Mouse (Mus musculus) thymus, postnatal 14 days (tissue): ENCODE results near the gene Rpp30.

ENCODE experiments used
- DNase-seq: peaks from one replicate; pipeline ENCODE4 v3.0.0; 2021

The Rpp30 gene

DNA sequence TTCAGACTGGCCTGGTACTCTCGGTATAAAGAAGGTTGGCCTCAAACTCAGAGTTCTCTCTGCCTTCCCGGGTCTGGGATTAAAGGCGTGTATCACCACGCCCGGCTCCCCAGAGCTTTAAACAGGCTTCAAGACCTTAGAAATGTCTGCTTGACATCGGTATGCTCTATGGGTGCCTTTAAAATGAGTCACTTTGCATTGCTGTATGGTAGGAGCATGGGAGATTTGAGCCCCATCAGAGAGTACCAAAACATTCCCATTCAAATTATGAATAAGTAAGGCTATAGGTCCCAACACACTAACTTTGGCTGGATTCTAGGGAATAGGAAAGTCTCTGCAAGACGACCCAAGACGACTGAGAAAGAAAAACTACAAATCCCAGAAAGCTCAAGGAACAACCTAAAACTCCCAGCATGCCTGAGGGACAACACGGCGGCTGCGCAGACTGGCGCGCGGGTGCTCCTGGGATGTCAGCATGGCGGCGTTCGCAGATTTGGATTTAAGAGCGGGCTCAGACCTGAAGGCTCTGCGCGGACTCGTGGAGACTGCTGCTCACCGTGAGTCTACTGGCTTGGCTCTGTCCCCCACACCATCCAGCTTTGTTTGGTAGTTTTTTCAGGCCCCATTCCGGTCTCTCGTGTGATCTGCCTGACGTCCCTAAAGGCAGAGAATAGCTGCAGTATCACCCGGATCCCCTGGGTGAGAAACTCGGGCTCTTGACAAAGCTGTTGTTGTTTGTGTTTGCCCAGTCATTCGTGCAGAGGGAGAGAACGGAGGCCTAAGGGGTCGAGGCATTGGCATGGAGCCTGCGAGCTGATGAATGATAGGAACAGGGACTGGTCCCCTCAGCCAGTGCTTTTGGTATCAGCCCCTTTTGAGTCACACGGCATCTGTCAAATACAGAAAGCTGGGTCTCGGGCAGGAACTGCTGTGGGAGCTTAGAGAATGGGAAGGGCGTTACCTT is at the start of gene Rpp30:
Rpp30 (plus strand) TSS at position 455 of the 964 bp plus-strand sequence.
- peak; percentile 87 for DNase-seq

- DNase-seq: no peak
Measured at GRCm38 (mm10) chr19:36046046-36046445, 37.5 kb upstream of the Rpp30 start.

DNA sequence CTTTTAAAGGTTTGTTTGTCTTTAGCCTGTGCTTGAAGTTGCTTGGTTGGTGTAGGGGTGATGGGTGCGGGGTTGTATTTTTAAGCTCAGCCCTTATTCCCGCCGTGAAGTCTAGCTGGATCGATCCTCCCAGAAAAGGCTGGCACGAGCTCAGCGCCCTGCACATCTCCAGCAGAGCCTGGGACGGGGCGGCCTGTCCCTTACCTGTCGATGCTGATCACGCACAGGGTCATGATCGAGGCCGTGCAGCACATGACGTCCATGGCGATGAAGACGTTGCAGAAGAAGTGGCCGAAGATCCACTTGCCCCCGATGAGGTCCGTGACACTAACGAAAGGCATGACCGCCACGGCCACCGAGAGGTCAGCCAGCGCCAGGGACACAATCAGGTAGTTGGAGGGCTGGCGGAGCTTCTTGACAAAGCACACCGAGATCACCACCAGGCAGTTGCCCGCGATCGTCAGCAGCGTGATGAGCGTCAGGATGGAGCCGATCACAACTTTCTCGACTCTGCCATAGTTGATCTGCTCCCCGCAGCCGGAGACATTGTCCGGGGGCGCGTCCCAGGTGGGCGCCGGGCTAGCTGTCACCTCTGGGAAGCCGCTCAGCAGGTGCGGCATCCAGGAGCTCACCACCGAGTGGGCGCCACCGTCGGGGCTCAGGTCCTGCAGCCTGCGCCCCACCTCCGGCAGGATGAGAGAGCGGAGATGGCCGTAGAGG is 26.9 kb upstream of the Rpp30 start:
- no peak for DNase-seq

DNA sequence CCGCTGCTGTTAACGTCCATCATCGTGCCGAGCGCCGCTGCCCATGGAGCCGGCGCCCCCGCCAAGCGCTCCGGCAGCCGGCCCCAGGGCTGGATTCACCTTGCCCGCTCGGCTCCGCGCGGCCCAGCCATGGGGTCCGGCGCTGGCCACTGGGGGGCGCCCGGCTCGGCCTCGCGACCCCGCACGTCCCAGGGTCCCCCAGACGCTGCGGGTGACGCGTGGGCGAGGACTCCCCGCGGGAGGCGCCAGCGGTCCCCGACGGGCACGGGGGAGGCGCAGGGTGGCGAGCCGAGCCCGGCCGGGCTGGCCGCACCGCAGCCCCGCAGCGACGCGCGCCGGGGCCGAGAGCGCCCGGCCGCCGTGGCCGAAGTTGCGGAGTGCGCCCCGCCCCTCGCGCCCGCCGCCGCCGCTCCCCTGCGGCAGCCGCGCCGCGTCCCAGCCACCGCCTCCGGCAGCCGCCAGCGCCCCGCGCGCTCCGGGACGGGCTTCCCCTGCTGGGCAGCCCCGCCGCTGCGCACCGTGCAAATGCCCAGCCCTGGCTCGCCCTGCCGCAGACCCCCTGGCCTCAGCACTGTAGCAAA is 26.2 kb upstream of the Rpp30 start, which contains the start of gene Htr7:
Htr7 (minus strand) TSS at position 277 of the 581 bp plus-strand sequence.
- peak; percentile 37 for DNase-seq

DNA sequence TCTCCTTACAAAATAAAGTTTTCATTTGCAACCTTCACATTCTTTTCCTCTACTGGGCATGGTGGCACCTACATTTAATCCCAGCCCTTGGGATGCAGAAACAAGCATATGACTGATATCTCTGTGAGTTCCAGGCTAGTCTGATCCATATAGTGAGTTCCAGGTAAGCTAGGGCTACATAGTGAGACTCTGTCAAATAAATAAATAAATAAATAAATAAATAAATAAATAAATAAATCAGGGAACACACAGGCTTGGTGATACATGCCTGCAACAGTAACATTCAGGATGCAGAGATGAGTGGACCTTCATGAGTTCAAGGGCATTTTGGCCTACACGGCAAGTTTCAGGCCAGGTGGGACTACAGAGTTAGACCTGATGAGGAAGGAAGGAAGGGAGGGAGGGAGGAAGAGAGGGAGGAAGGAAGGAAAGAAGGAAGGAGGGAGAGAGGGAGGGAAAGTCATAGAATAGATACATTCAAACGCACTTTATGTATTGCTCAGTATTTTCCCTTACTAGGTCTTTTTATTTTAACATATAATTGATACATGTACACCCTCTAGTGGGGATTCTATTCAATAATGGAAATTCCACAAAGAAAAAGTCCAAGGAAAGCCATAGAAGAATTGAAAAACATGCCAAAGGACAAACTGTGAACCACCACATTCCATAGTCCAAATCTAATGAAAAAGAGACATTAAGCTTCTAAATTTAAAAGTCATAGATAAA is 20.6 kb upstream of the Rpp30 start:
- DNase-seq: no peak

- peak; percentile 56 for DNase-seq
Measured at GRCm38 (mm10) chr19:36082606-36083261, 782 bp upstream of the Rpp30 start.

- DNase-seq: peak; percentile 21
Measured at GRCm38 (mm10) chr19:36090781-36091180, 7.3 kb downstream of the Rpp30 start.

GRCm38 (mm10) chr19:36097194-36097593 is 13.7 kb downstream of the Rpp30 start:
- DNase-seq: no peak

- no peak for DNase-seq
Measured at GRCm38 (mm10) chr19:36098265-36098664, 14.7 kb downstream of the Rpp30 start.

DNA sequence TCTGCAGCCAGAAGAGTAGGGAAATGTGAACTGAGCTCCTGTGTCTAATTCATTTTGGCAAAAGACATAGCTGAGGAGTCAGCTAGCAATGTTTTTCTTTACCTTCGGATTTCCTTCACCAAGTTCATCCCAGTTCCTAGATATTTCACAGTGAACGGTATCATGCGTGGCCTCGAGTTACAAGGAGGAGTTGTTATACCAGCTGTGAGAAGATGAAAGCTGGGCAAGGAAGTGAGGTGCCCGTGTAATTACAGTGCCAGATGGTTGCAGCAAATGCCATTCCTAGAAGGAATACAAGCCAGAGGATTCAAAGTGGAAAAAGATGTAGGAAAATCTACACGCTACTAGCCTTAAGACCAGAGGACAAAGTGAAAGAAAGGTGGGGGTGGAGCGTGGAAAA is 15.4 kb downstream of the Rpp30 start:
- no peak for DNase-seq

DNA sequence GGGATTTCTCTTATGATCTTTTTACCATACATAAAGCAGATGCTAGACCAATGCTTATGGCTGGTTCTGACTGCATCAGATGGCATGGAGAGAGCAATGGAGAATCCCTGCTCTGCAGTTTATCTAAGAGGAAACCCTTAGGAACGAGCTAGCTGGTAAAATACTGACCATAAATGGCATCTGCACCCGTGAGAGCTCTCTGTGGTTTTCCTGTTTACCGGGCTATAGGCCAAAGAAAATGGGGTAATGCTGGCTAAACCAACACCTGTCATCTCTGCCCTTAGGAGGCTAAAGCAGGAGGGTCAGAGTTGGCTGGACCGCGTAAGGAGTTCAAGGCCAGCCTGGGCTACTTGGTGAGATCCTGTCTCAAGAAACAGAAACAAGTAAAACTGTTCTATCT is 20.4 kb downstream of the Rpp30 start:
- no peak for DNase-seq

- DNase-seq: no peak
Measured at GRCm38 (mm10) chr19:36109318-36109944, 25.9 kb downstream of the Rpp30 start.

GRCm38 (mm10) chr19:36110465-36110864 is 26.9 kb downstream of the Rpp30 start:
- no peak for DNase-seq

DNA sequence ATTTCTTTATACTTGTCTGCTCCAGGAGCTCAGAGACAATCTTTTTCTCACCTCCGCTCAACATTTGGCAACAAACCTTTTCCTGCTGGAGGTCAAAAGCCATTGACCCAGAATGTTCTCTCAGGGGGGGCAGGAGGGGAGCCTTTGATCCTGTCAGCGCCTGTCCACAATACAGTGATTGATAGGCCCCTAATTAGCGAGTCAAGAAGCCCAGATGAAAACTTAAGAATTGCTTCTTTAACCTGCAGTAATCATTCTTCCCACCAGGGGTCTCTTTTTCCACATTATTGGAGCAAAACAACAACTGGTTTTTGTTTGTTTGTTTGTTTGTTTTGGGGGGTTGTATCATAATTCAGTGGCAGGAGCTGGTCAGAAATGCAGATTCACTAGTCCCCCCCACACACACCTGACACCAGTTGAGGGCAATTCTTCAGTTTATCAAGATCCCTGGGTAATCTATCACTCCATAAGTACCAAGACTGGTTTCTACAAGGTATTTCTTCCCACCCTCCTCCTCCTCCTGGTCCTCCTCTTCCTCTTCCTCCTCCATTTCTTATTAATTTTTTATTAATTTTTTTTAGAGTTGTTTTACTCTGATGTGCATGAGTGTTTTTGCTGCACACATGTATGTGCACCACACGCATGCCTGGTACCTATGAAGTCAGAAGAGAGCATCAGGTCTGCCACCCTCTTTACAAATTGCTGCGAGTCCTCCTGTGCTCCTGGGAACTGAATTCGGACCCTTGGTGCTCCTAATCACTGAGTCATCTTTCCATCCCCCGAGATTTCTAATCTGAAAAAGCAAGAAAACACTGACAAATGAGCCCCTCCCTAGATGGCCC is 27.8 kb downstream of the Rpp30 start:
- DNase-seq: peak; percentile 18

- DNase-seq: no peak
Measured at GRCm38 (mm10) chr19:36112007-36112406, 28.5 kb downstream of the Rpp30 start.

- DNase-seq: no peak
Measured at GRCm38 (mm10) chr19:36116185-36116584, 32.7 kb downstream of the Rpp30 start.

GRCm38 (mm10) chr19:36119219-36119618 is 35.7 kb downstream of the Rpp30 start:
- no peak for DNase-seq

GRCm38 (mm10) chr19:36119783-36120471 is 36.4 kb downstream of the Rpp30 start, which contains the start of gene Ankrd1:
TSS of gene Ankrd1 (minus strand) at chr19:36120099.
- no peak for DNase-seq

- DNase-seq: no peak
Measured at GRCm38 (mm10) chr19:36124203-36124602, 40.7 kb downstream of the Rpp30 start.

DNA sequence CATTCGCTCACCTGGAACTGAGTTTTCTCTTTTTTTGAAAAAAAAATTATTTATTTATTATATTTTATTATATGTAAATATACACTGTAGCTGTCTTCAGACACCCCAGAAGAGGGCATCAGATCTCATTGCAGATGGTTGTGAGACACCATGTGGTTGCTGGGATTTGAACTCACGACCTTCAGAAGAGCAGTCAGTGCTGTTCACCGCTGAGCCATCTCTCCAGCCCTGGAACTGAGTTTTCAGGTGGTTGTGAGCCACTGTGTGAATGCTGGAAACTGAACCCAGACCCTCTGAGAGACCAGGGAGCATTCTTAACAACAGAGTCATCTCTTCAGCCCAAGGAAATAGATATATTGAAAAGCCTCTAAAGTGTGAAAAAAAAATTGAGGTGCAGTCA is 44.9 kb downstream of the Rpp30 start:
- no peak for DNase-seq
